Mouse (Mus musculus) thymus, adult 2 months (tissue): ENCODE results near the gene Ewsr1. TPM values are rescaled to one million over a fixed set of nuclear protein-coding genes. Genes with fewer than 3 reads are reported as not detected.

Experiments
- DNase-seq: peaks from one replicate; pipeline ENCODE4 v3.0.0; 2021
- H3K27ac ChIP-seq: fragments of 200-500 bp; 2 replicates; pipeline ENCODE4 v1.5.1; 2012; ENCODE audit warnings: low read length, control low read depth; ENCODE audit not compliant: control insufficient read depth, insufficient read depth
- H3K27me3 ChIP-seq: fragments of 200-500 bp; 2 replicates; pipeline ENCODE4 v1.6.1; 2012; ENCODE audit warnings: mild to moderate bottlenecking, low read length, moderate library complexity, mixed read lengths; ENCODE audit not compliant: control insufficient read depth, insufficient read depth
- H3K36me3 ChIP-seq: fragments of 200-500 bp; 2 replicates; pipeline ENCODE4 v1.6.1; 2012; ENCODE audit warnings: mild to moderate bottlenecking, low read length, moderate library complexity; ENCODE audit not compliant: control insufficient read depth, insufficient read depth
- H3K4me1 ChIP-seq: fragments of 200-500 bp; replicated peaks from 2 replicates; pipeline ENCODE4 v1.6.1; 2012; ENCODE audit warnings: low read length; ENCODE audit not compliant: control insufficient read depth, insufficient read depth
- H3K4me3 ChIP-seq: fragments of 200-500 bp; 2 replicates; pipeline ENCODE4 v1.5.1; 2012; ENCODE audit warnings: mild to moderate bottlenecking, low read length, control low read depth, moderate library complexity; ENCODE audit not compliant: control insufficient read depth, insufficient read depth
- CTCF ChIP-seq: fragments of 200-500 bp; IDR thresholded peaks from 2 replicates; pipeline ENCODE4 v1.5.1; 2012; ENCODE audit warnings: mild to moderate bottlenecking, control low read depth, low read length, moderate library complexity, borderline replicate concordance; ENCODE audit not compliant: control insufficient read depth, poor library complexity, insufficient read depth; ENCODE audit errors: extremely low read depth
- POLR2A ChIP-seq: fragments of 200-500 bp; IDR thresholded peaks from 2 replicates; pipeline ENCODE4 v1.6.1; 2012; ENCODE audit warnings: mild to moderate bottlenecking, low read length, control low read depth, moderate library complexity; ENCODE audit not compliant: control insufficient read depth, poor library complexity, insufficient read depth; ENCODE audit errors: extremely low read depth
- WGBS: fragments of 180-500 bp; shearing (Covaris S2); methylation state at CpG from one replicate; pipeline ENCODE4 v1.1.7; 2018; 5-methylcytosine and 5-hydroxymethylcytosine counted together
- polyA plus RNA-seq: library from polyadenylated mRNA; depleted of rRNA; stranded (reverse); fragments of >200 nt; gene quantifications from 2 replicates; pipeline ENCODE4 v1.2.3, GENCODE M21; 2012

The Ewsr1 gene
- polyA plus RNA-seq, 1 experiment = 1,289 TPM

- Histone ChIP-seq H3K4me3 (no peak overlapping the region), H3K4me1 (peaks cover 10% of the 10 kb centered on the region), H3K27ac (no peak overlapping the region), H3K36me3 (no peaks in the 10 kb centered on the region), H3K27me3 (peaks cover 21% of the 10 kb centered on the region; the same call in 1 of the 2 replicates)
- no peak for DNase-seq
- WGBS = 97% methylated on average over 6 of the region's 6 CpGs
- TF ChIP-seq POLR2A (no peak), CTCF (no peak)
Observed at GRCm38 (mm10) chr11:5054874-5055273, 44.2 kb downstream of the Ewsr1 start.

GRCm38 (mm10) chr11:5054151-5054550 lies 44.9 kb downstream of the Ewsr1 start:
- Histone ChIP-seq H3K36me3 (no peaks in the 10 kb centered on the region), H3K4me3 (no peak overlapping the region), H3K27ac (no peak overlapping the region), H3K27me3 (peaks cover 15% of the 10 kb centered on the region; the same call in 1 of the 2 replicates), H3K4me1 (peaks cover 10% of the 10 kb centered on the region)
- WGBS = 96% methylated on average over 14 of the region's 14 CpGs
- DNase-seq = no peak
- no peak for TF ChIP-seq POLR2A
- no peak for TF ChIP-seq CTCF

- Histone ChIP-seq H3K27ac (no peak overlapping the region), H3K4me3 (no peak overlapping the region), H3K36me3 (no peaks in the 10 kb centered on the region), H3K4me1 (no peaks in the 10 kb centered on the region), H3K27me3 (peaks cover 3% of the 10 kb centered on the region; the same call in 1 of the 2 replicates)
- 91% methylated on average over 10 of the region's 10 CpGs for WGBS
- no peak for TF ChIP-seq POLR2A
- TF ChIP-seq CTCF = no peak
- DNase-seq = no peak
Observed at GRCm38 (mm10) chr11:5052200-5052854, 46.7 kb downstream of the Ewsr1 start.

- TF ChIP-seq CTCF (no peak), POLR2A (no peak)
- no peak overlapping the region for H3K4me3 ChIP-seq
- no peaks in the 10 kb centered on the region for H3K36me3 ChIP-seq
- DNase-seq = no peak
- 83% methylated on average over 10 of the region's 10 CpGs for WGBS
- H3K4me1 ChIP-seq = no peaks in the 10 kb centered on the region
- no peak overlapping the region for H3K27ac ChIP-seq
- H3K27me3 ChIP-seq = no peaks in the 10 kb centered on the region
Observed at GRCm38 (mm10) chr11:5051629-5052028, 47.4 kb downstream of the Ewsr1 start.

- Histone ChIP-seq H3K36me3 (peaks cover 7% of the 10 kb centered on the region), H3K4me1 (no peaks in the 10 kb centered on the region), H3K4me3 (no peak overlapping the region), H3K27me3 (no peaks in the 10 kb centered on the region), H3K27ac (no peak overlapping the region)
- no peak for DNase-seq
- 76% methylated on average over 12 of the region's 12 CpGs for WGBS
- TF ChIP-seq POLR2A (no peak), CTCF (no peak)
Observed at GRCm38 (mm10) chr11:5046321-5046926, 52.6 kb downstream of the Ewsr1 start.

GRCm38 (mm10) chr11:5042645-5043381 lies 56.3 kb downstream of the Ewsr1 start:
- H3K4me1 ChIP-seq = no peaks in the 10 kb centered on the region
- no peak for DNase-seq
- no peaks in the 10 kb centered on the region for H3K27me3 ChIP-seq
- H3K36me3 ChIP-seq = peaks cover 13% of the 10 kb centered on the region
- H3K27ac ChIP-seq = no peak overlapping the region
- no peak for TF ChIP-seq CTCF
- TF ChIP-seq POLR2A = no peak
- WGBS = 72% methylated on average over 8 of the region's 8 CpGs
- no peak overlapping the region for H3K4me3 ChIP-seq
